Mouse (Mus musculus): Measurements from ENCODE around the gene Grb7. TPM values are rescaled to one million over a fixed set of nuclear protein-coding genes. Genes with fewer than 3 reads are reported as not detected.
A peak's percentile ranks its signal among the peaks of the same experiment; 100 is the strongest.

The Grb7 gene
- total RNA-seq (2017): 0.98 and 1.7 TPM in 2 replicates

DNA sequence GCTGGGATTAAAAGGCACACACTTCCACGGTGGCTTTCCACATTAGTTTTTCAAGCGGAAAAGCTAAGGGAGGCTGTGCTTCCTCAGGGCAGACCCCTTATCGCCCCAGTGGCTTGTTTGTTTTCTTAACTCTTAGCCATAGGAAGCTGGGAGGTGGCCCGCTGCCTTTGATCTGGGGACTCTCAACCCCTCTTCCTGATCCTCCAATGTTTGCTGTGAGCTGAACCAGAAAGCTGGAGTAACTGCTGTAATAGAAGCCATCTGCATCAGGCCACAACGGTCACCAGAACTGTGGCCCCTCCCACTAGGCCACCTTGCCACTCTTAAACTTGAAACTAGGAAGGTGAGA is at the start of gene Grb7:
TSS of gene Grb7 (plus strand) at position 182 of the 349 bp plus-strand sequence.
- no peak for ATAC-seq (ENCODE audit: extremely low read depth, insufficient number of reproducible peaks, low FRiP score, poor library complexity, severe bottlenecking)

DNA sequence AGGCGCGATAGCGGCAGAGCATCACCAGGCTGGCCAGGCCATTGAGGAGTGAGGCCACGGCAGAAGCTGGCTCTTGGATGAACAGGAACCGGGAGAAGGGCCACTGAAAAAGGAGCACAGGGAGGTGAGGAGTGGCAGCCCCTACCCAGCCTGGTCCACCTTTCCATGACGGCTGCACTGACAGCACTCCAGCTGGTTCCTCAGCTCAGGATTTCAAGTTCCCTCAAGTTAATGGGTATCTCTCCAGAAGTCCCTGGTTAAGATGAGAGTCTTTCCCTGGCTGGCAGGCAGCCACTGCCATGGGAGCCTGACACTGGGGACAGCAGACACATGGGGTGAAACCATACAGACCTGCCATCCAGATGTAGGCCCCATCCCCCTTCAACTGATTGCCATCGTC is 48.2 kb upstream of the Grb7 start:
- ATAC-seq (ENCODE audit: extremely low read depth, insufficient number of reproducible peaks, low FRiP score, poor library complexity, severe bottlenecking): no peak

DNA sequence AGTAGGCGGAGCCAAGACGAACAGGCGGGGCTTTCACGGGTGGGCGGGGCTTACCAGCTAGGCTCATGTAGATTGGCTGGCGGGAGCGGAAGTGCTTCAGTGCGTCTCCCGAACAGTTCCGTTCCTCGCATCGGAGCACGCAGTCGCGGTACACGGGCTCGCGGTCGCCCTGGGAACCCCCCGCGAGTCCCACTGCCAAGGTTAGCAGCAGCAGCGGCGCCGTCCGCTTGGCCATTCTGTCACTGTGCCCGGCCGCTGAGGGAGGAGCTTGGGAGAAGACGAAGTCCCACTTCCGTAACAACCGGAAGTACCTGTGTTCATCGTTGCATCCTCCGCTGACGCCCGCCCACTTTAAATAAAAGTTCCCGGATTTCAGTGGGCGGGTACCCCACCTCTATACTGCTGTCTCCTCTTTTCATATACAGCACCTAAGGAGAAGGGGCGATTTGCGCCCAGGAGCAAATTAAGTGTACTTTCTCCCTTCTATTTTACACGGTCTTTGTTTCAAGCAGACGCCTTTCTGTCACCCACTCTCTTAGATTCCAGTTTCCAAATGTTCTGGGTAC is 46.0 kb upstream of the Grb7 start, which contains the start of gene Pgap3:
TSS of gene Pgap3 (minus strand) at position 330 of the 566 bp plus-strand sequence.
- peak; percentile 81 for ATAC-seq (ENCODE audit: extremely low read depth, insufficient number of reproducible peaks, low FRiP score, poor library complexity, severe bottlenecking)

DNA sequence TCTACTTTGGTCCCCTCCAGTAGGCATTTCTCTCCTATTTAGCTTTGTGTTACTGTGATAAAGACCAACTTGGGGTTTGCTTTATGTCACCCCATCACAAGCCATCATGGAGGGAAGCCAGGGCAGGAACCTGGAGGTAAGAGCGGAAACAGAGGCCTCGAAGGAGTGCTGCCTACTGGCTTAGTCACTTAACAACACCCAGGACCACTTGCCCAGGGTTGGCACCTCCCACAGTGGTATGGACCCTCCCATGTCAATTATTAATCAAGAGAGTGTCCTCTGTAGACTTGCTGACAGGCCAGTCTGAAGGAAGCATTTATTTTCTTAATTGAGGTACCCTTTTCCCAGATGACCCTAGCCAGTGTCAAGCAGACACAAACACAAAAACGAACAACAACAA is 45.4 kb upstream of the Grb7 start:
- ATAC-seq (ENCODE audit: extremely low read depth, insufficient number of reproducible peaks, low FRiP score, poor library complexity, severe bottlenecking): no peak

DNA sequence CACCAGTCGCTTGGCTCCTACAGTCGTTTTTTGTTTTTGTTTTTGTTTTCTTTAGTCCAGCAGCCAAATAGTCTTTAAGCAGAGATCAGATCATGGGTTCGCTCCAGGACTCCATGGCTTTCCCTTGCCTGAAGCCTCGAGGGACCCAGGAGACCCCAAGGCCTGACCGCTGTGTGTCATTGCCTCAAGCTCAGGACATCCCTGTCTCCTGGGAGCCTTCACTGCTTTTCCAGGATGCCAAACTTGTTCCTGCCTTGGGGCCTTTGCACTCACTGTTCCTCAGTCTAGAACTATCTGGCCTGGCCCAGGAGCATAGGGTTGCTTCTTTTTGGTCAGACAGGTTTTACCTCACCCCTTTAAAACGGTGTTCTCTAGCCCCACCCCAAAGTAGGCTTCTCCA is 39.6 kb upstream of the Grb7 start:
- no peak for ATAC-seq (ENCODE audit: extremely low read depth, insufficient number of reproducible peaks, low FRiP score, poor library complexity, severe bottlenecking)

DNA sequence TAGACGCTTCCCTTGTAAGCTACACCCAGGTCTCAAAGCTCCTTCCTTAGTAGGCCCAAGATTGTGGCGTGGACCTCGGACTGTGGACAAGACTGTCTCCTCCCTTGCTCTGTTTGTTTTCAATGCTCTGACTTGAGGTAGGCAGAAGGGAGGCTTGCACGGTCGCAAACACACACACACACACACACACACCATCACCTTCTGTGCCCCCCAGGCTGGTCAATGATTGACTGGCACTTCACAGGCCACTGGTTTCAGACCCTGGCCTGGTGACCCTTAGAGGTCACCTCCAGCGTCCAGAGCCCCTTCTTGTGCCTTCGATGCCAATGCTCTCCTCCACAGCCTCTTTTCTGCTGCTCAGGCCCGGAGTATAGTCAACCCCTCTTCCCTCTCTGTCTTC is 37.3 kb upstream of the Grb7 start:
- no peak for ATAC-seq (ENCODE audit: extremely low read depth, insufficient number of reproducible peaks, low FRiP score, poor library complexity, severe bottlenecking)

DNA sequence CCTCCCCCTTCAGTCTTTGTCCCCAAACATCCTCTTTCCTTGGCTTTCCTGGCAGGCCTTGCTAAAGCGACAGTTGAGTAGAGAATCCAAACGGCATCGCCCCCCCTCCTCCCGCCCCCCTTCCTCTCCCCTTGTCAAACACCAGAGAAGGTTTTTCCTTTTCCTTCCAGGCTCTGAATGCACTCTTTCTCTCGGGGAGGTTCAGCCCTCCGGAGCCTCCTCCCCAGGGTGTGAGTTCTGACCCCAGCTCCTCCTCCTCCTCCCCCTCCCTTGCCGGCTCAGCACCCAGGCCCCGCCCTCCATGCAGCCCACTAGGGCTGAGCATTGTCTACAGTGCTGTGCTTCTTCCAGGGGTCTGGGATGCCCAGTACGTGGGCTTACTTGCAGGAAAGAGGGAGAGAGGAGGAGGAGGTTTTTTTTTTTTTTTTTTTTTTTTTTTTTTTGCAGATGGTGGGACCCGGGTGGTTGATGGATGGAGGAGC is 36.8 kb upstream of the Grb7 start:
- ATAC-seq (ENCODE audit: extremely low read depth, insufficient number of reproducible peaks, low FRiP score, poor library complexity, severe bottlenecking): no peak

DNA sequence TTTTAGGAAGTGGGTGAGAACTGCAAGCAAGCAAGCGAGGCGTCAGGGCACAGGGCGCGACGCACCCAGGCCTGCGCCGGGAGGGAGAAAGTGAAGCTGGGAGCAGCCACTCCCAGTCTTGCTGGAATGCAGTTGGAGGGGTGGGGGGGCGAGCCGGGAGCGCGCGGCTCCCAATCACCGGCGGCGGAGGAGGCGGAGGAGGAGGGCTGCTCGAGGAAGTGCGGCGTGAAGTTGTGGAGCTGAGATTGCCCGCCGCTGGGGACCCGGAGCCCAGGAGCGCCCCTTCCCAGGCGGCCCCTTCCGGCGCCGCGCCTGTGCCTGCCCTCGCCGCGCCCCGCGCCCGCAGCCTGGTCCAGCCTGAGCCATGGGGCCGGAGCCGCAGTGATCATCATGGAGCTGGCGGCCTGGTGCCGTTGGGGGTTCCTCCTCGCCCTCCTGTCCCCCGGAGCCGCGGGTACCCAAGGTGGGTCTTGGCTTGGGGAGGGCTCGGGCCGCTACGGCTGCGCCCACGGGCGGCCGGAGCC is 33.9 kb upstream of the Grb7 start, which contains the start of gene Erbb2:
TSS of gene Erbb2 (plus strand) at position 198 of the 524 bp plus-strand sequence.
- ATAC-seq (ENCODE audit: extremely low read depth, insufficient number of reproducible peaks, low FRiP score, poor library complexity, severe bottlenecking): no peak

DNA sequence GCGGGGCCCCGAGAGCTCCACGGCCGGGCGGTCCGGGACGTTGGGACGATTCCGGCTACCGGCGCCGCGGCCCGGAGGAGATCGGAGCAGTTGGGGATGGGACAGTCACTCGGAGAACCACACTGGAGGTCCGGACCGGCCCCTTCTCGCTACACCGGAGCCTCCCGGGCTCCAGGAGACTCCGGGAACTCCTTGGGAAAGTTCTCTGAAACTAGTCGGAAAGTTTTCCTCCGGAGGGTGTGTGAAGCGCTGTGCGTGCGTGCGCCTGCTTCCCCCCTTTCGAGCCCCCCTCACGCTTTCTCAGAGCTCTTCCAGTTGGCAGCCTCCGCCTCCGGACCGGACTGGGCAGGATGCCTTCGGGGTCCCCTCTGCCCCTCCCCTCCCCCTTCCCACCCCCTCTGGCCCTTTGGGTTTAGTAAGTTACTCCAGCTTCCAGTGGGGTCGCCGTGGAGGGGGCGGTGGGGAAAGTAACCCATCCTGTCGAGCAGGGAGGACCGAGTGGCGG is 33.3 kb upstream of the Grb7 start:
- no peak for ATAC-seq (ENCODE audit: extremely low read depth, insufficient number of reproducible peaks, low FRiP score, poor library complexity, severe bottlenecking)

DNA sequence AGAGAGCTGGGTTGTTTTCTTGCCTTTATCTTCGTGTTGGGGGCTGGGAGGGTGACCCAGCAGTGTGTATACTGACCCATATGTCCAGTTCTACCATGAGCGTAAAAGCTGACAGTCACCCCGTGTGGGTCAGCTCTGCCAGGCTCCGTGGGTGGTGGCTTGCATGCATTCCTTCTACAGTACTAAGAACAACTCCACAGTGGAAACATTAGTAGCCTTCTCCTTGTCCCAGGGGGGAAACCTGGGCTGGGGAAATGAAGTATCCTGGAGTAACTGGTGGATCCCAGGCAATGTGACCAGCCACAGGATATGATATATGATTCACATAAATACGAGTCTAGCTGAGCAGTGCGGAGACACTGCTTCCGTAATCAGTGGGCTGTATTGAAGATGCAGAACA is 32.5 kb upstream of the Grb7 start:
- ATAC-seq (ENCODE audit: extremely low read depth, insufficient number of reproducible peaks, low FRiP score, poor library complexity, severe bottlenecking): no peak

DNA sequence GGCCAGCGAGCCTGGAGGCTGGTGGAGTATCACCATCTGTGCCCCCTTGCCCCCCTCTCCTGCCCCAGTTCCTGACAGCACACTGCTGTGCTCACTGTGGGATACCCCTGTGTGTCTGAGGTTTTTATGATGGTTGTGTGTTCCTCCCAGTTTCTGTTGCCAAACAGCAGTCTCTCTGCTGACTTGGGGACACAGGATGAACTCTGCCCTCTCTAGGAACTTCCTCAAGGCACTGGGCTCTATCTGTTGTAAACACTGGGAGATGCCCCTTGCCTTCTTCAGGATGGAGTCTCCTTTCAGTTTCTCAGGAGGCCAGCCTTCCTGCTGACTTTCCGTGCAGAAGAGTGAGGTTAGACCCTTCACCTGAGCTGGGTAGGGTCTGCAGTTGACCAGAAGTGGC is 32.0 kb upstream of the Grb7 start:
- ATAC-seq (ENCODE audit: extremely low read depth, insufficient number of reproducible peaks, low FRiP score, poor library complexity, severe bottlenecking): no peak

DNA sequence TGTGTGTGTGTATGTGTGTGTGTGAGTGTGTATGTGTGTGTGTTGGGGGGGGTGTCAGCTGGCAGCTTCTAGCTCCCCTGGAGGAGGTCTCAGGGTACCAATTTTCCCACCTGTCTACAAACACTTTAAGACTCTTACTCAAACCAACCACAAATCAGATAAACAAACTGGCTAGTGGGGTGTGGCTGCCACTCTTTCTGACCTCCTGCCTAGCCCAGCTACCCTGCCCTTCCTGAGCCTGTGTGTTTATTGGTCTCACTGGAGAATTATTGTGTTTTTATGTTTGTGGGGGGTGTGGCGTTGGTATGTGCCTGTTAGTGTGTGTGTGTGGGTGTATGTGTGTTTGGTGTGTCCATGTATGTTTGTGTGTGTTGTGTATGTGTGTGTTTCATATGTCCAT is 29.1 kb upstream of the Grb7 start:
- no peak for ATAC-seq (ENCODE audit: extremely low read depth, insufficient number of reproducible peaks, low FRiP score, poor library complexity, severe bottlenecking)

DNA sequence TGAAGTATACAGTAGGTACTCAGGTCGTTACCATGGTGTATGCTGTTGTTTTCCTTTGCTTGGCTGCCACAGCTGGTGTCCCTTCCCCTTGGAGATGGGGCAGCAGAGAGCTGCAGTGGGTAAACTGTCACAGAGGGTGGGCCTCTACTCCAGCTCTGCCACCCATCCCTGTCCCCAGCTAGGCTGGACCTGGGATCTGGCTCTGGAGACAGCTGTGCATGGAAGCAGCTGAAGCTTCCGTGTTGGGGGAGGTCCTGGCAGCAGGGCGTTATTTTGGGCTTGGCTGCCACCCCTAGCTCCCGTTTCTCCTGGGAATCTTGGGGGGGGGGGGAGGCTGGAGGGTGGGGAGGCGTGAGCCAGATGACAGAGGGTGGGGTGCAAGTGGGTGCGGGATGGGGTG is 27.9 kb upstream of the Grb7 start:
- no peak for ATAC-seq (ENCODE audit: extremely low read depth, insufficient number of reproducible peaks, low FRiP score, poor library complexity, severe bottlenecking)

DNA sequence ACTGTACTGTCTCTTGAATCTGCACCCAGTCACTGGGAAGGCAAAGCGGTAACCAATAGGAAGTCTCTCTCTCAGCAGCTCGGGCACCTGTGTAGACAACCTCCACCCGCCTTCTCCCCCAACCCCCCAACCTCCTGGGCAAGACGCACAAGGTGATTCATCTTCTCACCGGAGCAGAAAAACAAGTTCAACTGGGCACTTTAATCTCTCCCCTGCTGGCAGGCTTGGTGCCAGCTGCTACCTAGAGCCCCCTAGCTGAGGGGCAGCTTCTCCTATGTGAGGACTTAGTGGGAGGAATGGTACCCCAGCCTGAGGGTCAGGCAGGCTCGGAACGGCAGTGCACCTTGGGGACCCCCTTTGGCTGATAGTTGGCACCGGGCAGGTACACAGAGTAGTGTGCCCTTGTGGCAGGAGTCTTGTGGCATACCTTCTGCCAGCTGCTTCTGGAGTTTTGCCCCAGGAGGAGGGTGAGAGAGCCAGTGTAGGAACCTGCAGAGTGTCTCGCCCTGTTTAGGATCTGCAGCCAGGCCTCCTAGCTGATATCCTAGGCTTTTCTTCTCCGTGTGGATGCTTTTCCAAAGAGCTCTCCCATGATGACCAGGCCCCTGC is 27.2 kb upstream of the Grb7 start:
- no peak for ATAC-seq (ENCODE audit: extremely low read depth, insufficient number of reproducible peaks, low FRiP score, poor library complexity, severe bottlenecking)

DNA sequence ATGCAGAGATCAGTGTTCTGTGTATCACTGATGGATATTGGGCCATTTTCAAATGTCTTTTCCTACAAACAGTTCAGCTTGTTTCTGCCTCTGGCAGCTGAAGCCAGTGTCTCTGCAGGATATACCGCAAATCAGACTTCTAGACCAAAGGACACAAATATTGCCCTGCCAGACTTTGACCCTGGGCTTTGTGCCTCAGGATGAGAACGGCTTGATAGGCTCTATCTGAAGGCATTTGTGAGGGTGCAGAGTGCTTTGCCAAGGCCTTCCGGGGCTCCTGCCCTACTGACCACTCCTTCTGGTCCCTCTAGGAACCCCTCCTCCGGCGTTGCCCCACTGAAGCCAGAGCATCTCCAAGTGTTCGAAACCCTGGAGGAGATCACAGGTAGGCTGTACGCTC is 19.6 kb upstream of the Grb7 start:
- ATAC-seq (ENCODE audit: extremely low read depth, insufficient number of reproducible peaks, low FRiP score, poor library complexity, severe bottlenecking): no peak

DNA sequence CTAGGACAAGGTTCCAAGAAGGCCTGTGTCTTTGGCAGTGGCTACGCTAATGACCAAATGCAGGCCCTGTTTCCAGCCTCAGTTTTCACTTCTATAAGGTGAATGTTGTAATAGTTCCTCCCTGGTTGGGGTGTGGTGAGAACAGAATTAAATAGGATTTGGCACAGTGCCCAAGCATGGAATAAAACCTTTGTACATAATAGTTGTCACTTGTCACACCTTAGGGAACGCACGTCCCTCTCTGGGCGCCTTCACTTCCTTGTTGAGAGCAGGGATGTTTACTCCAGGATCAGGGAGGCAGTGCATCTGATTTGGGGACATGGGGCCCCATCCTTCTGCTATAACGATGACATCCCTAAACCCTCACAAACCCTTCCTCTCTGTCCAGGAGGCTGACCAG is 17.8 kb upstream of the Grb7 start:
- no peak for ATAC-seq (ENCODE audit: extremely low read depth, insufficient number of reproducible peaks, low FRiP score, poor library complexity, severe bottlenecking)

DNA sequence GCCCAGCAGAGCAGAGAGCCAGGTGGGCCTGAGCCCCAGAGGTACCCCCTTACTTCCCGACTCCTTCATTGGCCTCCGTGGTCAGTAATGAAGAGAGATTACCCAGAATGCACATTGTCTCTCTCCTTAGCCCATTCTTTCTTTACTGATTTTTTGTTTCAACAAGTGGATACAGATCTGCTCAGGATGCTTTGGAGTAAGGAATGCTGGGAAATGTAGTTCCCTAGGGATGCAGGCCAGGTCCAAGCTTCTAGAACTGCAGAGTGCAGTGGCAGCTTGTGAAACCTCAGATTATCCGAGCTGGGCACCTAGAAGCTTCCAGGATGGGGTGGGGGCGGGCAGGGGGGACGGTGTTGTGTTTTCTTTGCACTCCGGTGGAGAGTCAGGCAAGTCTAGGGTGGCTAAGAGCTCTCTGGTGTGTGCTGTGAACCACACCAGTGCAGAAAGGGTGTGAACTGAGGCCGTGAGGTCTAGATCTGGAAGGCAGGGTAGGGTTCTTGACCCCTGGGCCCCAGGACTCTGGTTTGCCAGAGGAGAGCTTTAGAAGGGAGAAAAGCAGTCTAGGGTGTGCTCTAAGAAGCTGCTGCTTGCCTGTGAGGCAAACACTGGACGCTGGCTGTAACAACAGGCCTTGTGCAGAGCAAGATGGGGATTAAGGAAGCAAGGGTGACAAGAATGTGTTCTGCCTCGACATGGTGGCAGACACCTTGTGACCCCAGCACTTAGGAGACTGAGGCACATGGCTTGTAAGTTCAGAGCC is 14.3 kb upstream of the Grb7 start:
- no peak for ATAC-seq (ENCODE audit: extremely low read depth, insufficient number of reproducible peaks, low FRiP score, poor library complexity, severe bottlenecking)

DNA sequence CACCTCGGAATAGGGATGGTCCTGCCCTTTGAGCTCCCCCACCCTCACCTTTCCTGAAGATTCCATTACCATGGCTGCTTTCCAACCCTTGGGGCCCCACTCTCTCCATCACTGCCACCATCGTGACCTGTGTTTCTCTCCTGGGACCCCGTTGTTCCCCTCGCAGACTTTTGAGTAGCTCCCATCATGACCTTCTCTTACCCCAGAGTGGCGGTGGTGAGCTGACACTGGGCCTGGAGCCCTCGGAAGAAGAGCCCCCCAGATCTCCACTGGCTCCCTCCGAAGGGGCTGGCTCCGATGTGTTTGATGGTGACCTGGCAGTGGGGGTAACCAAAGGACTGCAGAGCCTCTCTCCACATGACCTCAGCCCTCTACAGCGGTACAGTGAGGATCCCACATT is 10.5 kb upstream of the Grb7 start:
- no peak for ATAC-seq (ENCODE audit: extremely low read depth, insufficient number of reproducible peaks, low FRiP score, poor library complexity, severe bottlenecking)

DNA sequence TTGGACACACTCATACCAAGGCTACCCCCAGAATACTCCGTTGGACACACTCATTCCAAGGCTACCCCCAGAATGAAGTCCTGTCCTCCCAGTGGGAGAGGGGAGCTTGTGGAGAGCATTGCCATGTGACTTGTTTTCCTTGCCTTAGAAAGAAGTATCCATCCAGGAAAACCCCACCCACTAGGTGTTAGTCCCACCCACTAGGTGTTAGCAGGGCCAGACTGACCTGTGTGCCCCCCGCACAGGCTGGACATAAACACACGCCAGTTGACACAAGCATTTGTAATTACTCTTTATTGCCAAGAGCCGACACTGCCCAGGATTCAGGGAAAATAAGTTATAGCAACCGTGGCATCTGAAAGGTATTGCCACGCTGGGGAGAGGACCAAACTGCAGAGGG is 8.8 kb upstream of the Grb7 start:
- no peak for ATAC-seq (ENCODE audit: extremely low read depth, insufficient number of reproducible peaks, low FRiP score, poor library complexity, severe bottlenecking)

Data from neutrophil, adult 5-6 weeks (primary cell).